Mouse (Mus musculus) hindbrain, embryonic 16.5 days (tissue): ENCODE measurements around the gene Abcg1. TPM values are rescaled to one million over a fixed set of nuclear protein-coding genes. Genes with fewer than 3 reads are reported as not detected.

Source experiments
- ATAC-seq: fragments of 200-750 bp; cut with Nextera tagmentation; 2 replicates; pipeline ENCODE4 v1.8.0; 2017; ENCODE audit warnings: moderate TSS enrichment, moderate library complexity
- H3K27ac ChIP-seq: fragments of 300-500 bp; sonication (generic); 2 replicates; pipeline ENCODE4 v1.5.1; 2014; ENCODE audit warnings: low read depth, mild to moderate bottlenecking, control low read depth, low read length, moderate library complexity
- H3K27me3 ChIP-seq: fragments of 300-500 bp; sonication (generic); replicated peaks from 2 replicates; pipeline ENCODE4 v1.6.1; 2014; ENCODE audit warnings: low read length; ENCODE audit not compliant: control insufficient read depth, insufficient read depth
- H3K36me3 ChIP-seq: fragments of 300-500 bp; sonication (generic); 2 replicates; pipeline ENCODE4 v1.6.1; 2014; ENCODE audit warnings: mild to moderate bottlenecking, low read length, moderate library complexity, mixed read lengths; ENCODE audit not compliant: control insufficient read depth, insufficient read depth
- H3K4me1 ChIP-seq: fragments of 300-500 bp; sonication (generic); 2 replicates; pipeline ENCODE4 v1.6.1; 2014; ENCODE audit warnings: low read depth, low read length; ENCODE audit not compliant: control insufficient read depth, insufficient read depth
- H3K4me2 ChIP-seq: fragments of 300-500 bp; sonication (generic); 2 replicates; pipeline ENCODE4 v1.6.1; 2014; ENCODE audit warnings: mild to moderate bottlenecking, low read length, control low read depth, moderate library complexity
- H3K4me3 ChIP-seq: fragments of 300-500 bp; sonication (generic); 2 replicates; pipeline ENCODE4 v1.5.1; 2014; ENCODE audit warnings: mild to moderate bottlenecking, low read length, control low read depth, moderate library complexity
- H3K9ac ChIP-seq: fragments of 300-500 bp; sonication (generic); 2 replicates; pipeline ENCODE4 v1.6.1; 2014; ENCODE audit warnings: low read depth, mild to moderate bottlenecking, control low read depth, low read length, moderate library complexity
- H3K9me3 ChIP-seq: fragments of 300-500 bp; sonication (generic); 2 replicates; pipeline ENCODE4 v1.6.1; 2014; ENCODE audit warnings: mild to moderate bottlenecking, low read length, moderate library complexity; ENCODE audit not compliant: control insufficient read depth
- WGBS: fragments of 180-500 bp; shearing (Covaris S2); extraction: QIAGEN DNeasy Blood & Tissue Kit; methylation state at CpG from one replicate; pipeline ENCODE4 v1.1.7; 2014; 5-methylcytosine and 5-hydroxymethylcytosine counted together
- polyA plus RNA-seq: library from polyadenylated mRNA; unstranded; fragments of >200 nt; fragmentation: Nextera tagmentation; extraction: Ambion mirVana; gene quantifications from 2 replicates; pipeline ENCODE4 v1.2.1, GENCODE M21; 2015

Abcg1 gene
- polyA plus RNA-seq, 1 experiment from 2014 or later = 20.9 TPM

- H3K27me3 ChIP-seq = no peaks in the 10 kb centered on the region
- H3K36me3 ChIP-seq = no peaks in the 10 kb centered on the region
- no peak within 1 kb of the TSS for H3K4me2 ChIP-seq
- no peak for ATAC-seq
- H3K9me3 ChIP-seq = no peaks in the 10 kb centered on the region
- H3K27ac ChIP-seq = no peak within 1 kb of the TSS
- no peak within 1 kb of the TSS for H3K4me3 ChIP-seq
- no peaks in the 10 kb centered on the region for H3K4me1 ChIP-seq
- WGBS = 84% methylated on average over 6 of the region's 6 CpGs
- no peak within 1 kb of the TSS for H3K9ac ChIP-seq
These were observed 107.7 kb downstream of the Abcg1 start, which contains the start of gene Tff1 for GRCm38 (mm10) chr17:31165127-31165526. Gene Tff1 (minus strand): TSS chr17:31165277.

Other genes starting within 250 kb of the Abcg1 start
- gene Glp1r, start 155.9 kb upstream of the Abcg1 start, polyA plus RNA-seq = 0.89 and 1.0 TPM in 2 replicates
- 0.03 and 0.32 TPM in 2 replicates for gene Umodl1, start 103.0 kb upstream of the Abcg1 start, polyA plus RNA-seq
- gene Tff3, start 72.0 kb downstream of the Abcg1 start, polyA plus RNA-seq = 0.94 and 1.1 TPM in 2 replicates
- not detected in 2 replicates for gene Tff2, start 86.6 kb downstream of the Abcg1 start, polyA plus RNA-seq
- not detected in 2 replicates for gene Tff1, start 107.6 kb downstream of the Abcg1 start, polyA plus RNA-seq
- not detected in 2 replicates for gene Tmprss3, start 141.3 kb downstream of the Abcg1 start, polyA plus RNA-seq
- 0.15 TPM in 1 of 2 replicates, not detected in the other for gene Ubash3a, start 150.2 kb downstream of the Abcg1 start, polyA plus RNA-seq
- 6.4 and 8.8 TPM in 2 replicates for gene Rsph1, start 219.7 kb downstream of the Abcg1 start, polyA plus RNA-seq
- 8.6 and 10.9 TPM in 2 replicates for gene Slc37a1, start 229.1 kb downstream of the Abcg1 start, polyA plus RNA-seq